Mouse (Mus musculus) olfactory bulb, adult 2 months (tissue): ENCODE data around the gene Ppig. TPM values are rescaled to one million over a fixed set of nuclear protein-coding genes. Genes with fewer than 3 reads are reported as not detected.
"Not testable (repeated sequence)": the region's sequence is repeated elsewhere in the genome, so short reads cannot be mapped to it uniquely, and the experiment has no call there.

Experiments
- H3K27ac ChIP-seq: fragments of 200-500 bp; 2 replicates; pipeline ENCODE4 v1.5.1; 2012; ENCODE audit warnings: low read depth, low read length; ENCODE audit not compliant: insufficient read depth
- H3K4me1 ChIP-seq: fragments of 200-500 bp; 2 replicates; pipeline ENCODE4 v1.6.1; 2012; ENCODE audit warnings: low read length; ENCODE audit not compliant: control insufficient read depth, insufficient read depth
- H3K4me3 ChIP-seq: fragments of 200-500 bp; 2 replicates; pipeline ENCODE4 v1.5.1; 2012; ENCODE audit warnings: mild to moderate bottlenecking, low read depth, low read length, moderate library complexity; ENCODE audit not compliant: insufficient read depth
- CTCF ChIP-seq: fragments of 200-500 bp; IDR thresholded peaks from 2 replicates; pipeline ENCODE4 v1.5.1; 2012; ENCODE audit warnings: low read depth, mild to moderate bottlenecking, low read length, moderate library complexity; ENCODE audit not compliant: insufficient read depth
- POLR2A ChIP-seq: fragments of 200-500 bp; IDR thresholded peaks from 2 replicates; pipeline ENCODE4 v1.6.1; 2012; ENCODE audit warnings: mild to moderate bottlenecking, low read depth, low read length, moderate library complexity; ENCODE audit not compliant: insufficient read depth
- WGBS: fragments of 180-500 bp; shearing (Covaris S2); methylation state at CpG from one replicate; pipeline ENCODE4 v1.1.7; 2018; 5-methylcytosine and 5-hydroxymethylcytosine counted together
- polyA plus RNA-seq: library from polyadenylated mRNA; stranded (reverse); fragments of >200 nt; gene quantifications from 2 replicates; pipeline ENCODE4 v1.2.4, GENCODE M21; 2012; ENCODE audit warnings: low replicate concordance; ENCODE audit not compliant: missing spikeins, insufficient read depth, insufficient read length

The Ppig gene
- 155 TPM in 1 of 2 replicates, not detected in the other for polyA plus RNA-seq

GRCm38 (mm10) chr2:69722273-69722649, at the start of gene Ppig:
Ppig (plus strand) TSS chr2:69722545.
- TF ChIP-seq POLR2A (no peak), CTCF (no peak)
- H3K27ac ChIP-seq: peak within 1 kb of the TSS; percentile 95
- WGBS: 3% methylated on average over 12 of the region's 12 CpGs
- H3K4me3 ChIP-seq: peak within 1 kb of the TSS; percentile 75
- H3K4me1 ChIP-seq: no peaks in the 10 kb centered on the region

GRCm38 (mm10) chr2:69673723-69674122, 48.6 kb upstream of the Ppig start:
- no peak overlapping the region for H3K4me3 ChIP-seq
- 75% methylated on average over 5 of the region's 5 CpGs for WGBS
- TF ChIP-seq POLR2A (no peak), CTCF (no peak)
- no peak overlapping the region for H3K27ac ChIP-seq
- H3K4me1 ChIP-seq: no peaks in the 10 kb centered on the region

- 75% methylated on average over 9 of the region's 9 CpGs for WGBS
Measured at GRCm38 (mm10) chr2:69675266-69675665, 47.1 kb upstream of the Ppig start.

GRCm38 (mm10) chr2:69676713-69677112, 45.6 kb upstream of the Ppig start:
- Histone ChIP-seq H3K4me3 (no peak overlapping the region), H3K27ac (no peak overlapping the region), H3K4me1 (no peaks in the 10 kb centered on the region)
- TF ChIP-seq CTCF: no peak
- TF ChIP-seq POLR2A: no peak
- 56% methylated on average over 2 of the region's 2 CpGs for WGBS

More at GRCm38 (mm10) chr2:69675266-69675665, 47.1 kb upstream of the Ppig start:
- H3K4me1 ChIP-seq: no peaks in the 10 kb centered on the region
- H3K4me3 ChIP-seq: no peak overlapping the region
- TF ChIP-seq CTCF (no peak), POLR2A (no peak)
- no peak overlapping the region for H3K27ac ChIP-seq

GRCm38 (mm10) chr2:69677215-69677614, 45.1 kb upstream of the Ppig start:
- not testable (repeated sequence) for H3K4me3 ChIP-seq, H3K4me1 ChIP-seq, H3K27ac ChIP-seq
- WGBS: 88% methylated on average over 2 of the region's 2 CpGs

- H3K4me1 ChIP-seq: no peaks in the 10 kb centered on the region
- H3K4me3 ChIP-seq: no peak overlapping the region
- H3K27ac ChIP-seq: no peak overlapping the region
- TF ChIP-seq CTCF: no peak
- TF ChIP-seq POLR2A: no peak
- WGBS: 65% methylated on average over 6 of the region's 6 CpGs
Measured at GRCm38 (mm10) chr2:69679990-69680389, 42.4 kb upstream of the Ppig start.

- no peaks in the 10 kb centered on the region for H3K4me1 ChIP-seq
- no peak for TF ChIP-seq CTCF
- no peak for TF ChIP-seq POLR2A
- H3K4me3 ChIP-seq: no peak overlapping the region
- H3K27ac ChIP-seq: no peak overlapping the region
- 92% methylated on average over 4 of the region's 4 CpGs for WGBS
Measured at GRCm38 (mm10) chr2:69681931-69682330, 40.4 kb upstream of the Ppig start.

- Histone ChIP-seq H3K27ac (no peak overlapping the region), H3K4me1 (no peaks in the 10 kb centered on the region), H3K4me3 (no peak overlapping the region)
- no peak for TF ChIP-seq CTCF
- TF ChIP-seq POLR2A: no peak
- 28% methylated on average over 13 of the region's 13 CpGs for WGBS
Measured at GRCm38 (mm10) chr2:69683036-69683805, 39.1 kb upstream of the Ppig start.

GRCm38 (mm10) chr2:69684488-69684887, 37.9 kb upstream of the Ppig start:
- Histone ChIP-seq H3K4me3 (no peak overlapping the region), H3K4me1 (no peaks in the 10 kb centered on the region), H3K27ac (no peak overlapping the region)
- TF ChIP-seq CTCF: no peak
- TF ChIP-seq POLR2A: no peak
- 95% methylated on average over 3 of the region's 3 CpGs for WGBS

GRCm38 (mm10) chr2:69690214-69690613, 32.1 kb upstream of the Ppig start:
- WGBS: 94% methylated on average over 3 of the region's 3 CpGs
- Histone ChIP-seq H3K27ac (no peak overlapping the region), H3K4me1 (no peaks in the 10 kb centered on the region), H3K4me3 (no peak overlapping the region)
- TF ChIP-seq CTCF (no peak), POLR2A (no peak)
